Mouse (Mus musculus) induced T-regulatory cell, adult 2 months (primary cell): ENCODE results near the gene Ckm.

Experiments
- DNase-seq: peaks from one replicate; pipeline ENCODE4 v3.0.0-alpha.2; 2012; ENCODE audit warnings: low read depth

The Ckm gene

GRCm38 (mm10) chr7:19388699-19389413 lies 15.7 kb upstream of the Ckm start:
- no peak for DNase-seq

GRCm38 (mm10) chr7:19394484-19394883 lies 10.1 kb upstream of the Ckm start:
- no peak for DNase-seq

- peak; percentile 86 for DNase-seq
These were observed 4.9 kb upstream of the Ckm start for GRCm38 (mm10) chr7:19399496-19400280.

- DNase-seq = peak; percentile 48
These were observed 3.6 kb upstream of the Ckm start for GRCm38 (mm10) chr7:19400946-19401345.

- no peak for DNase-seq
These were observed 2.0 kb upstream of the Ckm start for GRCm38 (mm10) chr7:19402535-19403112.

- DNase-seq = peak; percentile 92
These were observed 762 bp upstream of the Ckm start, which contains the start of gene Klc3 for GRCm38 (mm10) chr7:19403731-19404296. Klc3 (minus strand) TSS chr7:19404104.

GRCm38 (mm10) chr7:19405417-19405816 lies 841 bp downstream of the Ckm start:
- peak; percentile 92 for DNase-seq

GRCm38 (mm10) chr7:19409753-19410152 lies 5.2 kb downstream of the Ckm start:
- DNase-seq = no peak

- no peak for DNase-seq
These were observed 6.3 kb downstream of the Ckm start for GRCm38 (mm10) chr7:19410766-19411344.

GRCm38 (mm10) chr7:19411783-19412182 lies 7.2 kb downstream of the Ckm start:
- no peak for DNase-seq

- DNase-seq = no peak
These were observed 8.9 kb downstream of the Ckm start for GRCm38 (mm10) chr7:19413525-19413924.

GRCm38 (mm10) chr7:19416590-19416989 lies 12.0 kb downstream of the Ckm start:
- peak; percentile 18 for DNase-seq

- peak; percentile 75 for DNase-seq
These were observed 15.5 kb downstream of the Ckm start for GRCm38 (mm10) chr7:19420121-19420520.

GRCm38 (mm10) chr7:19420821-19421636 lies 16.5 kb downstream of the Ckm start:
- peak; percentile 94 for DNase-seq

- DNase-seq = no peak
These were observed 18.5 kb downstream of the Ckm start for GRCm38 (mm10) chr7:19423083-19423482.

GRCm38 (mm10) chr7:19424051-19424450 lies 19.5 kb downstream of the Ckm start:
- DNase-seq = no peak

- no peak for DNase-seq
These were observed 21.8 kb downstream of the Ckm start for GRCm38 (mm10) chr7:19426349-19426748.

- no peak for DNase-seq
These were observed 22.3 kb downstream of the Ckm start for GRCm38 (mm10) chr7:19426888-19427287.

GRCm38 (mm10) chr7:19427999-19428650 lies 23.5 kb downstream of the Ckm start:
- DNase-seq = no peak

GRCm38 (mm10) chr7:19429726-19430125 lies 25.1 kb downstream of the Ckm start:
- DNase-seq = peak; percentile 34

- no peak for DNase-seq
These were observed 25.8 kb downstream of the Ckm start for GRCm38 (mm10) chr7:19430402-19430801.
